Mouse (Mus musculus): Measurements from ENCODE around the gene Trappc10.

DNA sequence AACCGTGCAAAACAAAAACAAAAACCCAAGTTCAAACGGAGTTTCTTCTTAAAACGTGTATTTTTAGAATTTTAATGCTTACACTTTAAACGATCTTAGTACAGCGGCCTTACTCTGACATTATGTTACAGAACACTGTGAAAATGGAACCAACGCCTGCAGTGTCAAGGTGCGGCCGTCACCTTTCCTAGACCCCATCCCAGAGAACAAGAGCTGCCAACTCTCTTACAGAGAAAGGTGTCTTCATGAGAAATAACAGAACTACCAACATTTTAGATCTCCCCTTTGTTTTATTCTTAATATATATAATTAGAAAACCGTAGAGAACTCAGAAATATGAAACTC lies 59.1 kb downstream of the Trappc10 start:
- TF ChIP-seq CTCF (IDR thresholded peaks at IDR 0.05; ENCODE audit: low read depth, low read length) (no peak), EP300 (IDR thresholded peaks at IDR 0.05; ENCODE audit: insufficient read depth, low read depth, low read length) (no peak), POLR2A (IDR thresholded peaks at IDR 0.05; ENCODE audit: insufficient read depth, low read length) (no peak)

Data from ES-Bruce4 (cell line).